Mouse (Mus musculus): ENCODE data around the gene Dthd1. TPM values are rescaled to one million over a fixed set of nuclear protein-coding genes. Genes with fewer than 3 reads are reported as not detected.

Gene Dthd1
- total RNA-seq, 2 experiments from 2014 or later, result not detected

- no peak for ATAC-seq (replicated peaks; ENCODE audit: low FRiP score, poor library complexity, severe bottlenecking)
These were observed 43.9 kb downstream of the Dthd1 start for GRCm38 (mm10) chr5:62857502-62857901.

GRCm38 (mm10) chr5:62858282-62858681 is 44.7 kb downstream of the Dthd1 start:
- no peak for ATAC-seq (replicated peaks; ENCODE audit: low FRiP score, poor library complexity, severe bottlenecking)

- no peak for ATAC-seq (replicated peaks; ENCODE audit: low FRiP score, poor library complexity, severe bottlenecking)
These were observed 50.7 kb downstream of the Dthd1 start for GRCm38 (mm10) chr5:62864348-62864747.

DNA sequence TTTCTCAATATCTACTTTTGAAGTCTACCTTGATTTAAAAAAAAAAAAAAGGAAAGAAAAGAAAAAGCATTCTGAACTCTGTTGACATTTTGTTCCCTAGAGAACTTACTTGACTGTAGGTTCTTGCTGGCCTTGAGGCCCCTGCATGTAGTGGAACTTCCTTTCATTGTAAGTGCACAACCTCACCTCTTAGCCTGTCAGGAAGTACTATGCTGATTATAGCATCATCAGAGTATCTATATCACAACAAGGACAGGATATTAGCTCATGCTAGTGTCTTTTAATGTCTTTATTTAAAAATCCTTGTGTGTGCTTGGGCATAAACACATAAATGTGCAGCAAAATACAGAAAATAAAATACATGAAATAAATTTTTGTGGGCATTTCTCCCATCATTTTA is 53.4 kb downstream of the Dthd1 start:
- no peak for ATAC-seq (replicated peaks; ENCODE audit: low FRiP score, poor library complexity, severe bottlenecking)

GRCm38 (mm10) chr5:62879530-62879929 is 65.9 kb downstream of the Dthd1 start:
- ATAC-seq (replicated peaks; ENCODE audit: low FRiP score, poor library complexity, severe bottlenecking), result no peak

- ATAC-seq (replicated peaks; ENCODE audit: low FRiP score, poor library complexity, severe bottlenecking), result no peak
These were observed 81.7 kb downstream of the Dthd1 start for GRCm38 (mm10) chr5:62895326-62895725.

- no peak for ATAC-seq (replicated peaks; ENCODE audit: low FRiP score, poor library complexity, severe bottlenecking)
These were observed 93.3 kb downstream of the Dthd1 start for GRCm38 (mm10) chr5:62906954-62907353.

DNA sequence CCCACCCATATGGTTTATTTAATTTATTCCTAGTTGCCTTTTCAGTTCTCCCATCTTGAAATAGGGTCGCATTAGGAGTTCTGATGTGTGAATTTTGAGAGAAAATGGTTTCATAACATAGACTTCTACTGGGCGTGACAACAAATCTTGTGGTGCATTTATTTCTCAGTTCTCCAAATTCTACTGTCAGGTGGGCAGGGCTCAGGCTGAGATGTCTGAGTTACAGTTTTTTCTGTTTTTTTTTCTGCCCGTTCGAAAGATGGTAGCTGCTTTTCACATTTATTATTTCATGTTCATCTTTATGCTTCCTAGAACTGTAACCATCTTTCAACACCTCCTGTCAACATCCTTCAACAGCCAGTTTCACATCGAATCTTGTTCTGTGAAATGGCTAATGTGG is 95.5 kb downstream of the Dthd1 start:
- no peak for ATAC-seq (replicated peaks; ENCODE audit: low FRiP score, poor library complexity, severe bottlenecking)

- no peak for ATAC-seq (replicated peaks; ENCODE audit: low FRiP score, poor library complexity, severe bottlenecking)
These were observed 111.0 kb downstream of the Dthd1 start for GRCm38 (mm10) chr5:62924616-62925015.

Other genes starting within 250 kb of the Dthd1 start
- 7.6 and 8.0 TPM in 2 replicates for gene Arap2, start 47.7 kb upstream of the Dthd1 start, total RNA-seq (2015; ENCODE audit: low replicate concordance)
- gene Arap2, start 47.7 kb upstream of the Dthd1 start, total RNA-seq (2017; ENCODE audit: low replicate concordance), result 5.8 and 7.6 TPM in 2 replicates